Mouse (Mus musculus): ENCODE data around the gene P2rx3. TPM values are rescaled to one million over a fixed set of nuclear protein-coding genes. Genes with fewer than 3 reads are reported as not detected.

The P2rx3 gene
- polyA plus RNA-seq, 1 experiment, result 0.54 TPM

- H3K4me1 ChIP-seq (replicated peaks; ENCODE audit: control insufficient read depth, insufficient read depth, low read length), result no peaks in the 10 kb centered on the region
- no peaks in the 10 kb centered on the region for H3K27me3 ChIP-seq (ENCODE audit: control insufficient read depth, insufficient read depth, low read length)
- DNase-seq, result no peak
- WGBS, result 95% methylated on average over 2 of the region's 2 CpGs
- TF ChIP-seq POLR2A (IDR thresholded peaks at IDR 0.05; ENCODE audit: control insufficient read depth, extremely low read depth, insufficient read depth, low read length, poor library complexity) (no peak), CTCF (IDR thresholded peaks at IDR 0.05; ENCODE audit: borderline replicate concordance, control insufficient read depth, extremely low read depth, insufficient read depth, low read length, poor library complexity) (no peak)
- no peak overlapping the region for H3K4me3 ChIP-seq (ENCODE audit: control insufficient read depth, insufficient read depth, low read length)
- no peaks in the 10 kb centered on the region for H3K36me3 ChIP-seq (ENCODE audit: control insufficient read depth, insufficient read depth, low read length)
- H3K27ac ChIP-seq (ENCODE audit: control insufficient read depth, insufficient read depth, low read length), result no peak overlapping the region
Observed at GRCm38 (mm10) chr2:84975580-84975979, 61.7 kb downstream of the P2rx3 start.

DNA sequence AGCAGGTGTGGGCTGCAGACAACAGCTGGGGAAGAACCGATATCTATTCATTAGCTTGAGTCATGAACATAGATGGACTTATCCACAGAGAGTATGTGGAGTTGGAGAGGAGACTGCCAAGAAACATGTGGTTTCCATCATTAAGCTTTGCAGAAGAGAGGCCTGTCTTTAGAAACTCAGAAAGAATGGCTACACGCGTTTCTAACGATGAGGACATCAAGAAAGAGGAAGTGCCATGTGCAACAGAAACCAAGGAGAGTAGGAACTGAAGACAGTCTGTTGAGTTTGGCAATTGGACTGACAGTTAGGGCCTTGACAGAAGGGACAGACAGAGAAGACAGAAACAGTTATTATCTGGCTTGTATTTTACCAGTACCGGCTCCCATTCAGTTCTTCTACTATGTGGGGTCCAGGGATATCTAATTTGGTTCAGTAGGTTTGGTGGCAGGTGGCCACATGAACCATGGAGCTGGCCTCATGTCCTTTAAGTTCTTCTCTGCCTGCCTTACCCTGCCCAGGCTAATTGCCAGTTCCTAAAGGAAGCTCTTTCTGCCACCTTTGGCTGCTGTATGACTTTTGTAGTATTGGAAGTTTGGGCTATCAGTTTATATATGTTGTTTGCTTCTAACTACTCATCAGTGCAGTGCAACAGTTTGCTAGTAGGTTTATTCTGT, 69.8 kb downstream of the P2rx3 start:
- 37% methylated on average over 5 of the region's 5 CpGs for WGBS
- H3K36me3 ChIP-seq (ENCODE audit: control insufficient read depth, insufficient read depth, low read length), result no peaks in the 10 kb centered on the region
- H3K4me3 ChIP-seq (ENCODE audit: control insufficient read depth, insufficient read depth, low read length), result no peak overlapping the region
- no peaks in the 10 kb centered on the region for H3K27me3 ChIP-seq (ENCODE audit: control insufficient read depth, insufficient read depth, low read length)
- H3K4me1 ChIP-seq (replicated peaks; ENCODE audit: control insufficient read depth, insufficient read depth, low read length), result peaks cover 15% of the 10 kb centered on the region
- TF ChIP-seq POLR2A (IDR thresholded peaks at IDR 0.05; ENCODE audit: control insufficient read depth, extremely low read depth, insufficient read depth, low read length, poor library complexity) (no peak), CTCF (IDR thresholded peaks at IDR 0.05; ENCODE audit: borderline replicate concordance, control insufficient read depth, extremely low read depth, insufficient read depth, low read length, poor library complexity) (no peak)
- no peak for DNase-seq
- no peak overlapping the region for H3K27ac ChIP-seq (ENCODE audit: control insufficient read depth, insufficient read depth, low read length)

DNA sequence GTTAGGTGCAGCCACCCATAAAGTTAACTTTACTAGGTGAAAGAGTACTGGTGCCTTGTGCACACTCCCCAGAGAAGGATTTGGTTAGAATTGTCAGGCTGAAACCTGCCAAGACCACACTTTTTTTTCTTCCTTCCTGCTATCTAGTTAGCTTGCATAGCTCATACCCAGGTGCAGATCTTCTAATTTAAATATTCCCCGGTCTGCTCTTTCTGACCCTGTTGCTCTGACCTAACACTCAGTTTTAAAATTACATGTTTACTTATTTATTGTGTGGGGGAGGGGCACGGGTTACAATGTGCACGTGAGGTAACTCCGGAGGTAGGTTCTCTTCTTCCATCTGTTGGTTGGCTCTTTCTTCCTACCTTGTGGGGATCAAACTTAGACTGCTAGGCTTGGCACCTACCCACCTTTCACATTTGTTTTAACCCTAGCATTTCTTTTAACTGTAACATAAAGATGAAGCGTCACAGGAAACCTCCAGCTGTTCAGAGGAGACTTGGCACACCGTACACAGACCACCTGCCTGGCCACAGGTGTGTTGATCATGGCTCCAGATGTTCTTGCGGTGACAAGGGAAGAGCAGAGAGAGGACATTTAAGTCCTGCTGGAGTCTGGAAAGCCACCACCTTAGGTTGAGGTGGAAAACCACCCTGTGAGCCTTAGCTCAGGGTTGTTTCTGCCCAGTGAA, 73.0 kb downstream of the P2rx3 start:
- H3K27ac ChIP-seq (ENCODE audit: control insufficient read depth, insufficient read depth, low read length), result peak overlapping the region; percentile 50
- 10% methylated on average over 7 of the region's 7 CpGs for WGBS
- H3K36me3 ChIP-seq (ENCODE audit: control insufficient read depth, insufficient read depth, low read length), result no peaks in the 10 kb centered on the region
- no peaks in the 10 kb centered on the region for H3K27me3 ChIP-seq (ENCODE audit: control insufficient read depth, insufficient read depth, low read length)
- no peak overlapping the region for H3K4me3 ChIP-seq (ENCODE audit: control insufficient read depth, insufficient read depth, low read length)
- DNase-seq, result peak; percentile 9
- no peak for TF ChIP-seq POLR2A (IDR thresholded peaks at IDR 0.05; ENCODE audit: control insufficient read depth, extremely low read depth, insufficient read depth, low read length, poor library complexity)
- no peak for TF ChIP-seq CTCF (IDR thresholded peaks at IDR 0.05; ENCODE audit: borderline replicate concordance, control insufficient read depth, extremely low read depth, insufficient read depth, low read length, poor library complexity)
- peaks cover 15% of the 10 kb centered on the region for H3K4me1 ChIP-seq (replicated peaks; ENCODE audit: control insufficient read depth, insufficient read depth, low read length)

DNA sequence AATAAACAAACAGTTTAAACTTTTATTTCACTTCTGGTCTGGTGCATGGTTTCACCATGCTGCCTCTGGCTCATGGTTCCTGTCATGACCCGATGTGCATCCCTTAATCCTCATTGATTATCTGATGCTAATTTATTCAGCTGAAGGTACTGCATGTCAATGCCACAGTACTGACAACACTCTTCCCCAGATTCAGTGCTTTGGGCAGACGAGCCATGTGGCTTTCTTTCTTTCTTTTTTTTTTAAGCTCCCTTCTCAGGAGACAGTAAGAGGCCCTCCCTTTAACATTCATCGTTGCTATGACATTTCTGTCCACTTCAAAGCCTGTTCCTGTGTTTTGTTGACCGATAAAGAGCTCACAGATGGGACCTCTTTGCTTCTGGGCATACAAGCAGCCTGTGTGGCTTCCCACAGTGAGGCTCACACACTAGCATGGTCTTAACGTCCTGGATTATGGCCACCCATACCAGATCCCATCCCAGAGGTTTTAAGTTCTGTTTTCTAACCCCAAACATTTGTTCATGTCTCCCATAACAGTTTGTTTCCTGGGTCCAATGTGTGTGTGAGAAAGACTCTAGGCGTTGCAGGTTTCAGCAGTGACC, 74.3 kb downstream of the P2rx3 start:
- H3K4me3 ChIP-seq (ENCODE audit: control insufficient read depth, insufficient read depth, low read length), result no peak overlapping the region
- no peak for DNase-seq
- WGBS, result 37% methylated on average over 6 of the region's 6 CpGs
- H3K27ac ChIP-seq (ENCODE audit: control insufficient read depth, insufficient read depth, low read length), result no peak overlapping the region
- H3K27me3 ChIP-seq (ENCODE audit: control insufficient read depth, insufficient read depth, low read length), result no peaks in the 10 kb centered on the region
- TF ChIP-seq POLR2A (IDR thresholded peaks at IDR 0.05; ENCODE audit: control insufficient read depth, extremely low read depth, insufficient read depth, low read length, poor library complexity) (no peak), CTCF (IDR thresholded peaks at IDR 0.05; ENCODE audit: borderline replicate concordance, control insufficient read depth, extremely low read depth, insufficient read depth, low read length, poor library complexity) (no peak)
- H3K4me1 ChIP-seq (replicated peaks; ENCODE audit: control insufficient read depth, insufficient read depth, low read length), result peaks cover 15% of the 10 kb centered on the region
- H3K36me3 ChIP-seq (ENCODE audit: control insufficient read depth, insufficient read depth, low read length), result peaks cover under 1% of the 10 kb centered on the region; the same call in 1 of the 2 replicates

- Histone ChIP-seq H3K27me3 (ENCODE audit: control insufficient read depth, insufficient read depth, low read length) (no peaks in the 10 kb centered on the region), H3K4me3 (ENCODE audit: control insufficient read depth, insufficient read depth, low read length) (no peak overlapping the region), H3K27ac (ENCODE audit: control insufficient read depth, insufficient read depth, low read length) (no peak overlapping the region), H3K36me3 (ENCODE audit: control insufficient read depth, insufficient read depth, low read length) (peaks cover 5% of the 10 kb centered on the region; the same call in 1 of the 2 replicates), H3K4me1 (replicated peaks; ENCODE audit: control insufficient read depth, insufficient read depth, low read length) (peaks cover 15% of the 10 kb centered on the region)
- no peak for TF ChIP-seq CTCF (IDR thresholded peaks at IDR 0.05; ENCODE audit: borderline replicate concordance, control insufficient read depth, extremely low read depth, insufficient read depth, low read length, poor library complexity)
- no peak for TF ChIP-seq POLR2A (IDR thresholded peaks at IDR 0.05; ENCODE audit: control insufficient read depth, extremely low read depth, insufficient read depth, low read length, poor library complexity)
- WGBS, result 93% methylated on average over 3 of the region's 3 CpGs
- DNase-seq, result no peak
Observed at GRCm38 (mm10) chr2:84961901-84962300, 75.4 kb downstream of the P2rx3 start.

GRCm38 (mm10) chr2:84961300-84961699, 76.0 kb downstream of the P2rx3 start:
- TF ChIP-seq POLR2A (IDR thresholded peaks at IDR 0.05; ENCODE audit: control insufficient read depth, extremely low read depth, insufficient read depth, low read length, poor library complexity) (no peak), CTCF (IDR thresholded peaks at IDR 0.05; ENCODE audit: borderline replicate concordance, control insufficient read depth, extremely low read depth, insufficient read depth, low read length, poor library complexity) (no peak)
- DNase-seq, result no peak
- peaks cover 15% of the 10 kb centered on the region for H3K4me1 ChIP-seq (replicated peaks; ENCODE audit: control insufficient read depth, insufficient read depth, low read length)
- 85% methylated on average over 2 of the region's 2 CpGs for WGBS
- H3K27ac ChIP-seq (ENCODE audit: control insufficient read depth, insufficient read depth, low read length), result no peak overlapping the region
- peaks cover 5% of the 10 kb centered on the region; the same call in 1 of the 2 replicates for H3K36me3 ChIP-seq (ENCODE audit: control insufficient read depth, insufficient read depth, low read length)
- H3K4me3 ChIP-seq (ENCODE audit: control insufficient read depth, insufficient read depth, low read length), result no peak overlapping the region
- H3K27me3 ChIP-seq (ENCODE audit: control insufficient read depth, insufficient read depth, low read length), result no peaks in the 10 kb centered on the region

Data from thymus, adult 2 months (tissue).